Mouse (Mus musculus): ENCODE measurements at regions not wholly inside any gene's neighbourhood (a gene's known extent, or its start where the extent isn't known, plus 50 kb on each side); places are given as distances from the start of the nearest gene placed in this dataset.

DNA sequence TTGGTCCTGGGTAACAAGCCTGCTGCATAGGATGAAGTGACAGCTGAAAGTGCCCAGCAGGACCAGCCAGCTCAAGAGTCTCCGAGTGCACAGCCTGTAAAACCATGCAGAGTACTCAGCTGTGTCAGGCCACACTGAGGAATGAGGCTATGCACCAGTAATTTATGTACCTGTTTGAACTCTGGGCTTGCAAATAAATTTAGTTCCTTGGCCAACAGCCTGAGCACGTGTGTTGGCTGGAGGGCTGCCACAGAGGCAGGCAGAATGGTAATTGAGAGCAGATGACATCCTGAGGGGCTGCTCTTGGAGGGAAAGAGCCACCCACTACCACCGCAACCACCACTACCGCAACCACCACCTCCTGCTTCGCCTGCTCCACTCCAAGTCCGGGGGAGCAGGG lies 273.3 kb downstream of the Rybp start:
- TF ChIP-seq POLR2A (IDR thresholded peaks at IDR 0.05; ENCODE audit: insufficient read length, low read depth): no peak
- no peak for TF ChIP-seq TCF12 (IDR thresholded peaks at IDR 0.05; ENCODE audit: insufficient read depth, poor library complexity, severe bottlenecking)
- no peak for TF ChIP-seq REST (IDR thresholded peaks at IDR 0.05; ENCODE audit: insufficient read depth, insufficient read length)
- TF ChIP-seq POLR2AphosphoS2 (IDR thresholded peaks at IDR 0.05; ENCODE audit: insufficient read length, low read depth): no peak
- no peak for TF ChIP-seq MAX (IDR thresholded peaks at IDR 0.05; ENCODE audit: low read depth)
- no peak for TF ChIP-seq MYOD1 (IDR thresholded peaks at IDR 0.05; ENCODE audit: control insufficient read depth in 1 of 3, insufficient read length in 2 of 3, low read depth in 2 of 3)
- no peak for TF ChIP-seq E2F4 (IDR thresholded peaks at IDR 0.05; ENCODE audit: insufficient read depth)
- TF ChIP-seq TCF3 (IDR thresholded peaks at IDR 0.05; ENCODE audit: insufficient read length, low read depth): no peak
- TF ChIP-seq MYOG (IDR thresholded peaks at IDR 0.05; ENCODE audit: control insufficient read depth in 1 of 3, insufficient read depth in 1 of 3, insufficient read length in 2 of 3, low read depth in 2 of 3): no peak
- TF ChIP-seq USF1 (IDR thresholded peaks at IDR 0.05; ENCODE audit: low read depth): no peak
- TF ChIP-seq CEBPB (IDR thresholded peaks at IDR 0.05; ENCODE audit: insufficient read depth, poor library complexity, severe bottlenecking): no peak
- no peak for TF ChIP-seq SRF (IDR thresholded peaks at IDR 0.05; ENCODE audit: control insufficient read depth, insufficient read length, low read depth)
